Mouse (Mus musculus) liver, embryonic 14.5 days (tissue): ENCODE results near the gene Il2ra.

Experiments
- CTCF ChIP-seq: IDR thresholded peaks from 2 replicates; pipeline ENCODE4 v1.5.1; 2016; ENCODE audit warnings: antibody characterized with exemption, low read depth, control low read depth
- EP300 ChIP-seq: IDR thresholded peaks from 2 replicates; pipeline ENCODE4 v1.6.1; 2016; ENCODE audit warnings: antibody characterized with exemption, low read depth

DNA sequence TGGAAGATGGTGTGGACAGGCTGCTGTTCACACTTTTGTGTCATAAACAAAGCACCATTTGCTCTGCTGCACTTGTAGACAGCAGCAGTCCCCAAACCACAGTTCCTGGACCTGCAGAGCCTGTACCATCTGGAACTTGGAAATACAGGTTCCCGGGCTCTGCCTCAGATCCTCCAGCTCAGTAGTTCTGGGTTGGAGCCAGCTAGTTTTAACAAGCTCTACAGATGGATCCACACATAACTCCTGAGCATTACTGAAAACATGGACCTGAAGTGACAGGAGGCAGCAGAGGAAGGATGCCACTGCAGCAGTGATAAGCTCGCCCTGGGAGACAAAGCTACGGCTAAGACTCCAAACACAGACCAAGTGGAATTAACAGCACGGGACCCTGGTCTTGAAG is 71.9 kb downstream of the Il2ra start:
- no peak for TF ChIP-seq EP300
- TF ChIP-seq CTCF: no peak
